10 mouse cellular contexts compared by ENCODE assay signal in genomic region chr9:67039867-67040266, GRCm38 (mm10). TPM values are rescaled to one million over a fixed set of nuclear protein-coding genes. Genes with fewer than 3 reads are reported as not detected.
DNase-seq lines count a peak whose midpoint lies in the region; ATAC-seq and TF ChIP-seq lines count a peak whose summit lies in the region.
"Had no signal": no experiment of that assay in that cellular context is flagged by ENCODE, and none has a peak within 500 bp of the region (broad histone marks: within the 10 kb centered on the region; RNA-seq: fewer than 3 reads in every experiment).

No protein-coding gene starts in this region.

- WGBS in heart, embryonic 10.5 days: 73% methylated on average over 10 of the region's 10 CpGs
- 46% methylated on average over 10 of the region's 10 CpGs for WGBS in midbrain, embryonic 10.5 days
- 38% methylated on average over 10 of the region's 10 CpGs for WGBS in midbrain, embryonic 15.5 days
- WGBS in intestine, embryonic 16.5 days: 55% methylated on average over 10 of the region's 10 CpGs
- whole genome bisulfite sequencing in small intestine, adult 2 months: 31% methylated on average over 10 of the region's 10 CpGs

- intact Hi-C loops in heart, postnatal 36 days (cut with DNase I): loop anchor here (10.0 kb wide), 2 partner anchors 245 to 395 kb away; partner anchors contain the start of genes Aph1b and Gm10647

- peak overlapping the region; percentile 94; the same call in 1 of the 2 replicates for H3K27ac ChIP-seq in heart, embryonic 10.5 days
- H3K27ac ChIP-seq in midbrain, embryonic 10.5 days (replicated peaks): peak overlapping the region; percentile 43; the same call in 1 of the 2 replicates
- H3K27ac ChIP-seq in midbrain, embryonic 15.5 days: no peak overlapping the region
- H3K27ac ChIP-seq in intestine, embryonic 16.5 days (ENCODE audit: low read length): peak overlapping the region; percentile 96
- H3K27ac ChIP-seq in small intestine, adult 2 months (ENCODE audit: insufficient read depth, low read depth, low read length): peak overlapping the region; percentile 99

- H3K4me3 ChIP-seq in heart, embryonic 10.5 days: no peak overlapping the region
- H3K4me3 ChIP-seq in midbrain, embryonic 10.5 days: peak overlapping the region; percentile 9; the same call in 1 of the 2 replicates
- H3K4me3 ChIP-seq in midbrain, embryonic 15.5 days: no peak overlapping the region
- peak overlapping the region; percentile 82 for H3K4me3 ChIP-seq in intestine, embryonic 16.5 days (ENCODE audit: low read length)
- no peak overlapping the region for H3K4me3 ChIP-seq in small intestine, adult 2 months (ENCODE audit: low read depth, low read length)

- peaks cover 74% of the 10 kb centered on the region for H3K36me3 ChIP-seq in heart, embryonic 10.5 days
- H3K36me3 ChIP-seq in midbrain, embryonic 10.5 days: peaks cover 25% of the 10 kb centered on the region
- H3K36me3 ChIP-seq in midbrain, embryonic 15.5 days (replicated peaks): peaks cover 6% of the 10 kb centered on the region
- peaks cover 17% of the 10 kb centered on the region for H3K36me3 ChIP-seq in intestine, embryonic 16.5 days (ENCODE audit: control insufficient read depth, insufficient read depth, low read length)
- H3K36me3 ChIP-seq in small intestine, adult 2 months (ENCODE audit: control insufficient read depth, insufficient read depth, low read length): peaks cover 20% of the 10 kb centered on the region

- no peak for TF ChIP-seq CTCF in small intestine, adult 2 months (IDR thresholded peaks at IDR 0.05; ENCODE audit: extremely low read depth, insufficient read length, insufficient replicate concordance, low read depth, low read length)

- ATAC-seq in midbrain, embryonic 15.5 days (replicated peaks): no peak
- no peak for ATAC-seq in intestine, embryonic 16.5 days
- no peak for ATAC-seq in activated CD4-positive, CD25-positive, alpha-beta regulatory T cell, adult 4 months

- no peak for TF ChIP-seq POLR2A in small intestine, adult 2 months (IDR thresholded peaks at IDR 0.05; ENCODE audit: low read depth, low read length)

- no peaks in the 10 kb centered on the region for H3K27me3 ChIP-seq in heart, embryonic 10.5 days (ENCODE audit: insufficient read depth, poor library complexity, severe bottlenecking)
- no peaks in the 10 kb centered on the region for H3K27me3 ChIP-seq in midbrain, embryonic 10.5 days (ENCODE audit: low read depth, poor library complexity, severe bottlenecking)
- H3K27me3 ChIP-seq in midbrain, embryonic 15.5 days (replicated peaks): no peaks in the 10 kb centered on the region
- no peaks in the 10 kb centered on the region for H3K27me3 ChIP-seq in intestine, embryonic 16.5 days (replicated peaks; ENCODE audit: control insufficient read depth, insufficient read depth, low read length)
- no peaks in the 10 kb centered on the region for H3K27me3 ChIP-seq in small intestine, adult 2 months (ENCODE audit: control insufficient read depth, insufficient read depth, low read length)
- H3K27me3 ChIP-seq: CH12.LX had no signal

- no peak overlapping the region for H3K9ac ChIP-seq in midbrain, embryonic 15.5 days
- H3K9ac ChIP-seq in intestine, embryonic 16.5 days (ENCODE audit: low read depth, low read length): peak overlapping the region; percentile 41

- DNase-seq in heart, embryonic 10.5 days (ENCODE audit: low spot score): no peak
- no peak for DNase-seq in heart, postnatal 36 days
- no peak for DNase-seq in midbrain, embryonic 10.5 days (ENCODE audit: low spot score)
- no peak for DNase-seq in layer of hippocampus, postnatal 25 days (ENCODE audit: extremely low spot score in 1 of 2, low spot score in 1 of 2)
- DNase-seq: thymus, postnatal 4 days had no signal

- peaks cover 4% of the 10 kb centered on the region; the same call in 1 of the 2 replicates for H3K9me3 ChIP-seq in heart, embryonic 10.5 days
- H3K9me3 ChIP-seq in midbrain, embryonic 10.5 days (replicated peaks): peaks cover 6% of the 10 kb centered on the region
- 0 out of 2 replicates have a peak, but pooled peaks cover 2% of the 10 kb centered on the region for H3K9me3 ChIP-seq in midbrain, embryonic 15.5 days
- peaks cover 5% of the 10 kb centered on the region; the same call in 1 of the 2 replicates for H3K9me3 ChIP-seq in intestine, embryonic 16.5 days (ENCODE audit: control insufficient read depth, low read length)

- no peak overlapping the region for H3K4me2 ChIP-seq in midbrain, embryonic 15.5 days
- H3K4me2 ChIP-seq in intestine, embryonic 16.5 days (ENCODE audit: low read depth, low read length): peak overlapping the region; percentile 88

- peaks cover 60% of the 10 kb centered on the region for H3K4me1 ChIP-seq in heart, embryonic 10.5 days
- H3K4me1 ChIP-seq in midbrain, embryonic 10.5 days: peaks cover 43% of the 10 kb centered on the region
- peaks cover 41% of the 10 kb centered on the region for H3K4me1 ChIP-seq in midbrain, embryonic 15.5 days
- H3K4me1 ChIP-seq in intestine, embryonic 16.5 days (ENCODE audit: control insufficient read depth, insufficient read depth, low read length): peaks cover 47% of the 10 kb centered on the region
- H3K4me1 ChIP-seq in small intestine, adult 2 months (ENCODE audit: control insufficient read depth, insufficient read depth, insufficient read length, low read length): peaks cover 20% of the 10 kb centered on the region

RNA-seq across cellular contexts. Expression of gene Tpm1, which starts 9.3 kb away (rescaled TPM):
- 2,990 and 4,096 TPM in 2 replicates for polyA plus RNA-seq in heart, embryonic 10.5 days (2016; fragmentation: Nextera tagmentation; extraction: Ambion mirVana)
- total RNA-seq in heart, postnatal 36 days (2021): over 10,000 TPM; 11,452 to 11,878 TPM
- polyA plus RNA-seq in midbrain, embryonic 10.5 days (2016; fragmentation: Nextera tagmentation; extraction: Ambion mirVana): 263 and 275 TPM in 2 replicates
- 146 and 151 TPM in 2 replicates for polyA plus RNA-seq in midbrain, embryonic 15.5 days (2015; fragmentation: Nextera tagmentation; extraction: Ambion mirVana)
- 1,080 and 1,114 TPM in 2 replicates for polyA plus RNA-seq in intestine, embryonic 16.5 days (2015; fragmentation: Nextera tagmentation; extraction: Ambion mirVana)
- polyA plus RNA-seq in small intestine, adult 2 months (2012; rRNA removed): 146 and 242 TPM in 2 replicates
- polyA plus RNA-seq in activated CD4-positive, CD25-positive, alpha-beta regulatory T cell, adult 4 months (2017; shearing (Covaris generic)): 10 to 100 TPM; 30.8 to 35.8 TPM
- 100 to 1,000 TPM; 246 to 257 TPM for total RNA-seq in layer of hippocampus, postnatal 25 days (2021)

Comparison
In these comparisons a context has a peak if more than half of its experiments do, and no peak if none do; other contexts are left out.
1. H3K4me3 ChIP-seq: peak in midbrain, embryonic 10.5 days (single experiment) and intestine, embryonic 16.5 days (single experiment); none in heart, embryonic 10.5 days (single experiment), midbrain, embryonic 15.5 days (single experiment) and small intestine, adult 2 months (single experiment).